Mouse (Mus musculus): ENCODE data around the gene Nostrin. TPM values are rescaled to one million over a fixed set of nuclear protein-coding genes. Genes with fewer than 3 reads are reported as not detected.

Nostrin gene
- polyA plus RNA-seq, 1 experiment from 2014 or later: 31.7 TPM

GRCm38 (mm10) chr2:69158907-69159306, 23.3 kb downstream of the Nostrin start:
- H3K4me1 ChIP-seq (ENCODE audit: control insufficient read depth, insufficient read depth, low read length): no peaks in the 10 kb centered on the region; the same call in 1 of the 2 replicates
- ATAC-seq: peak; percentile 78
- no peak overlapping the region for H3K4me2 ChIP-seq (ENCODE audit: low read depth, low read length)
- no peak overlapping the region for H3K4me3 ChIP-seq (ENCODE audit: low read length)
- no peak overlapping the region for H3K27ac ChIP-seq (ENCODE audit: low read length)
- no peaks in the 10 kb centered on the region for H3K9me3 ChIP-seq (ENCODE audit: control insufficient read depth, low read length)
- no peaks in the 10 kb centered on the region for H3K27me3 ChIP-seq (replicated peaks; ENCODE audit: control insufficient read depth, insufficient read depth, low read length)
- H3K36me3 ChIP-seq (ENCODE audit: control insufficient read depth, insufficient read depth, low read length): no peaks in the 10 kb centered on the region
- H3K9ac ChIP-seq (ENCODE audit: low read depth, low read length): no peak overlapping the region

DNA sequence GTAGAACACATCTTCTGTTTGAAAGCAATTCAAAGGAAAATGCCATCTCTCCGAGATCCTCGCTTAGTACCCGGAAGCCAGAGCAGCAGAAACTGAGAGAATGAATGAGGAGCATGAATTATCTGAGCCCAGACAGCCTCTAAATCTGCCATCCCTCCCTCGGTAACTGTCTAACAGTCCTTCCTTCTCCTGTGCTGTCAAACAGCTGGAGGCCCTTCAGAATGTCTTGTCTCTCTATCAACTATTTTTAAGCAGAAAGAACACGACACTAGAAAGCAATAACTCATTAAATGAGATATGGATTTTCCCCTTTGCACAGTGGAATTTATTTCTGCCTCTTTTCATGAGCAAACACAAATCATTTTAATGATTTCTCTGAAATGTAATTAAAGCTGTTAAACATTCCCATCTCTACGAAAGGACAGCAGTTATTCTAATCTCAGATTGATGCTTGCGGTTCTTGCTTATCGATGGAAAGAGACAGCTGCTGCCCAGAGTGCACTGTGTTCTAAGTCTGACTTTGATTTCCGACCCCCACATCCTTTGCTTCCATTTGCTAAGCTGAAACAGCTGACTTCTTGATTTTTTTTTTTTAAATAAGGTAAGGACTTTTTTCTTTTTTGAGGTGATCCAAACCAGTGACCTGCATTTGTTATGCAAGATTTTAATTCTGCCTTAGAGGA, 34.9 kb downstream of the Nostrin start:
- no peaks in the 10 kb centered on the region for H3K27me3 ChIP-seq (replicated peaks; ENCODE audit: control insufficient read depth, insufficient read depth, low read length)
- WGBS: 43% methylated on average over 9 of the region's 9 CpGs
- no peak overlapping the region for H3K9ac ChIP-seq (ENCODE audit: low read depth, low read length)
- no peaks in the 10 kb centered on the region for H3K4me1 ChIP-seq (ENCODE audit: control insufficient read depth, insufficient read depth, low read length)
- no peak overlapping the region for H3K27ac ChIP-seq (ENCODE audit: low read length)
- H3K4me3 ChIP-seq (ENCODE audit: low read length): no peak overlapping the region
- ATAC-seq: no peak
- H3K9me3 ChIP-seq (ENCODE audit: control insufficient read depth, low read length): no peaks in the 10 kb centered on the region
- no peaks in the 10 kb centered on the region for H3K36me3 ChIP-seq (ENCODE audit: control insufficient read depth, insufficient read depth, low read length)
- no peak overlapping the region for H3K4me2 ChIP-seq (ENCODE audit: low read depth, low read length)

DNA sequence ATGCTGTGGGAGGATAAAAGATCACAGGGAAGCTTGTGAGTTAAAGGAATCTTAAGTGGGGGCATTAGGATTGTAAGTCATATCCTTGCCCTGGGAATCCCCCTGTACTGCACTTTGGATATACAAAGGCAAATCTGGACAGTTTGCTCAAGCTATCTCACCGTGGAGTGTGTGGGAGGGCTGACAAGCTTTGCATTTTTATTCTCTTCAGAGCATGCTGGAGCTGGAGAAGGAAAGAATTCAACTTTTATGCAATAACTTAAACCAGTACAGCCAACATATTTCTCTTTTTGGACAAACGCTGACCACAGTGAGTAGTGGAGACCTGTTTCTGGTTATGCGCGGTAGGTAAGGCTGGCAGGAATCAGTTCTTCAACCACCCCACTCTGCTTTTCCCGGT, 39.7 kb downstream of the Nostrin start:
- Histone ChIP-seq H3K27me3 (replicated peaks; ENCODE audit: control insufficient read depth, insufficient read depth, low read length) (no peaks in the 10 kb centered on the region), H3K4me1 (ENCODE audit: control insufficient read depth, insufficient read depth, low read length) (no peaks in the 10 kb centered on the region), H3K36me3 (ENCODE audit: control insufficient read depth, insufficient read depth, low read length) (no peaks in the 10 kb centered on the region), H3K9ac (ENCODE audit: low read depth, low read length) (no peak overlapping the region), H3K27ac (ENCODE audit: low read length) (no peak overlapping the region), H3K4me3 (ENCODE audit: low read length) (no peak overlapping the region), H3K4me2 (ENCODE audit: low read depth, low read length) (no peak overlapping the region), H3K9me3 (ENCODE audit: control insufficient read depth, low read length) (no peaks in the 10 kb centered on the region)
- ATAC-seq: no peak
- WGBS: 65% methylated on average over 5 of the region's 5 CpGs

DNA sequence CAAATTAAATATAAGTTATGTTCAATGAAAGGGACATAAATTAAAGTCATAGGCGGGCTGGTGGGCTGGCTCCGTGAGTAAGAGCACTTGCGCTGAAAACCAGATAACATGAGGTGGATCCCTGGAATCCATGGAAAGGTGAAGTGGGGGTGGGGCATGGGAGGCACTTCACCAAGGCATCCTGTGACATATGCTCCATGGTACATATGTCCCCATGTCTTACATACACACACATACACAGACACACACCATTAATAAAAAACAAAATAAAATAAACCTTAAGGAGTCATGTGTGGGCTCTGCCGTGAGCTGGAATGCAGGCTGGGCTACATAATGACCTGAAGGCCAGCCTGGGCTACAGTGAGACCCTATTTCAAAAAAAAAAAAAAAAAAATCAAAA, 44.1 kb downstream of the Nostrin start:
- 88% methylated on average over 4 of the region's 4 CpGs for WGBS
- no peaks in the 10 kb centered on the region for H3K4me1 ChIP-seq (ENCODE audit: control insufficient read depth, insufficient read depth, low read length)
- no peaks in the 10 kb centered on the region for H3K27me3 ChIP-seq (replicated peaks; ENCODE audit: control insufficient read depth, insufficient read depth, low read length)
- H3K9ac ChIP-seq (ENCODE audit: low read depth, low read length): no peak overlapping the region
- H3K4me2 ChIP-seq (ENCODE audit: low read depth, low read length): no peak overlapping the region
- H3K27ac ChIP-seq (ENCODE audit: low read length): no peak overlapping the region
- no peak overlapping the region for H3K4me3 ChIP-seq (ENCODE audit: low read length)
- H3K36me3 ChIP-seq (ENCODE audit: control insufficient read depth, insufficient read depth, low read length): no peaks in the 10 kb centered on the region
- no peak for ATAC-seq
- H3K9me3 ChIP-seq (ENCODE audit: control insufficient read depth, low read length): no peaks in the 10 kb centered on the region

DNA sequence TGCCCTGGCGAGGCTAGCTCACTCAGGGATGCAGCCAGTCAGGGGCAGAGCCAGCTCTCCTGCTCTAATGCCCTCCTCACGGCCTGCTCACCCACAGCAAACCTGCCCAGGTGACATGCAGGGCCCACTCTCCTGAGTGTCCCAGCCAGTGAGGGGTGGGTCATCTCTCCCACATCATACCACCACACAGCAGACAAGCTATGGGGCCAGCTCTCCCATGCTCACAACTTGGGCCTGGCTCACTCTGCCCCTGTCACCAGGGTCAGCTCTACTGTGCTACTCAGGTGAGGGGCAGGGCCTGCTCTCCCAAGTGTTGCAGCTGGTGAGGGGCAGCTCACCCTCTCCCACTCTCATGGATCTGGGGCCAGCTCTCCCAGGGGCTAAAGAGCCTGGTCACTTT, 52.4 kb downstream of the Nostrin start:
- H3K27ac ChIP-seq (ENCODE audit: low read length): no peak overlapping the region
- no peaks in the 10 kb centered on the region for H3K4me1 ChIP-seq (ENCODE audit: control insufficient read depth, insufficient read depth, low read length)
- H3K4me3 ChIP-seq (ENCODE audit: low read length): no peak overlapping the region
- no peak for ATAC-seq
- 88% methylated on average over 2 of the region's 2 CpGs for WGBS
- H3K9me3 ChIP-seq (ENCODE audit: control insufficient read depth, low read length): no peaks in the 10 kb centered on the region
- H3K4me2 ChIP-seq (ENCODE audit: low read depth, low read length): no peak overlapping the region
- no peaks in the 10 kb centered on the region for H3K27me3 ChIP-seq (replicated peaks; ENCODE audit: control insufficient read depth, insufficient read depth, low read length)
- H3K36me3 ChIP-seq (ENCODE audit: control insufficient read depth, insufficient read depth, low read length): 0 out of 2 replicates have a peak, but pooled peaks cover under 1% of the 10 kb centered on the region
- no peak overlapping the region for H3K9ac ChIP-seq (ENCODE audit: low read depth, low read length)

- Histone ChIP-seq H3K4me3 (ENCODE audit: low read length) (no peak overlapping the region), H3K9me3 (ENCODE audit: control insufficient read depth, low read length) (no peaks in the 10 kb centered on the region), H3K4me2 (ENCODE audit: low read depth, low read length) (no peak overlapping the region), H3K9ac (ENCODE audit: low read depth, low read length) (no peak overlapping the region), H3K4me1 (ENCODE audit: control insufficient read depth, insufficient read depth, low read length) (no peaks in the 10 kb centered on the region), H3K36me3 (ENCODE audit: control insufficient read depth, insufficient read depth, low read length) (peaks cover 7% of the 10 kb centered on the region; the same call in 1 of the 2 replicates), H3K27ac (ENCODE audit: low read length) (no peak overlapping the region), H3K27me3 (replicated peaks; ENCODE audit: control insufficient read depth, insufficient read depth, low read length) (no peaks in the 10 kb centered on the region)
- 84% methylated on average over 6 of the region's 6 CpGs for WGBS
- ATAC-seq: no peak
These were observed 53.1 kb downstream of the Nostrin start for GRCm38 (mm10) chr2:69188732-69189131.

DNA sequence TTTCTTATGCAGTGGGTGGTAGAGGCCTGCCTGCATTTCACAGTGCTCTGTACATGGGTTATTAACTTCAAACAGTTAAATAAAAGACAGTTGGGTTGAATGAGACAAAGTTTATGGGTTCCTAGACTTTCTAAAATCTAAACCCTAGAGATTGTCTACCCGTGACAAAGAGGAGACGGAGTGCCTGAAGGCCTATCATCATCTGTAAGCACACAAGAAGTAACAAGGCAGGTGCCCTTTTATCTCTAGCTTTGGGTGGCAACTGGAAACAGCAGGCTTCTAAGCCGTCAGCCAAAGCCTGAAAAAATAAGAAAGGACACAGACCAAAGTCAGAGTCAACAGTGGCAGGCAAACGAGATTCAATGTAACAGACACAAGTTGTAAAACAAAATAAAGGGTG, 53.6 kb downstream of the Nostrin start:
- Histone ChIP-seq H3K27ac (ENCODE audit: low read length) (no peak overlapping the region), H3K27me3 (replicated peaks; ENCODE audit: control insufficient read depth, insufficient read depth, low read length) (no peaks in the 10 kb centered on the region), H3K9me3 (ENCODE audit: control insufficient read depth, low read length) (no peaks in the 10 kb centered on the region), H3K36me3 (ENCODE audit: control insufficient read depth, insufficient read depth, low read length) (peaks cover 11% of the 10 kb centered on the region; the same call in 1 of the 2 replicates), H3K4me3 (ENCODE audit: low read length) (no peak overlapping the region), H3K4me1 (ENCODE audit: control insufficient read depth, insufficient read depth, low read length) (no peaks in the 10 kb centered on the region), H3K4me2 (ENCODE audit: low read depth, low read length) (no peak overlapping the region), H3K9ac (ENCODE audit: low read depth, low read length) (no peak overlapping the region)
- no peak for ATAC-seq
- WGBS: 73% methylated on average over 4 of the region's 4 CpGs

- Histone ChIP-seq H3K4me1 (ENCODE audit: control insufficient read depth, insufficient read depth, low read length) (no peaks in the 10 kb centered on the region), H3K27ac (ENCODE audit: low read length) (no peak overlapping the region), H3K4me3 (ENCODE audit: low read length) (no peak overlapping the region), H3K27me3 (replicated peaks; ENCODE audit: control insufficient read depth, insufficient read depth, low read length) (no peaks in the 10 kb centered on the region), H3K9me3 (ENCODE audit: control insufficient read depth, low read length) (no peaks in the 10 kb centered on the region), H3K9ac (ENCODE audit: low read depth, low read length) (no peak overlapping the region), H3K36me3 (ENCODE audit: control insufficient read depth, insufficient read depth, low read length) (peaks cover 11% of the 10 kb centered on the region; the same call in 1 of the 2 replicates), H3K4me2 (ENCODE audit: low read depth, low read length) (no peak overlapping the region)
- ATAC-seq: no peak
- 80% methylated on average over 5 of the region's 5 CpGs for WGBS
These were observed 55.5 kb downstream of the Nostrin start for GRCm38 (mm10) chr2:69191059-69191458.

- peaks cover 15% of the 10 kb centered on the region; the same call in 1 of the 2 replicates for H3K36me3 ChIP-seq (ENCODE audit: control insufficient read depth, insufficient read depth, low read length)
- no peak for ATAC-seq
- no peaks in the 10 kb centered on the region for H3K9me3 ChIP-seq (ENCODE audit: control insufficient read depth, low read length)
- WGBS: 75% methylated on average over 5 of the region's 5 CpGs
- no peak overlapping the region for H3K9ac ChIP-seq (ENCODE audit: low read depth, low read length)
- no peak overlapping the region for H3K4me2 ChIP-seq (ENCODE audit: low read depth, low read length)
- H3K27me3 ChIP-seq (replicated peaks; ENCODE audit: control insufficient read depth, insufficient read depth, low read length): no peaks in the 10 kb centered on the region
- no peak overlapping the region for H3K4me3 ChIP-seq (ENCODE audit: low read length)
- no peak overlapping the region for H3K27ac ChIP-seq (ENCODE audit: low read length)
- H3K4me1 ChIP-seq (ENCODE audit: control insufficient read depth, insufficient read depth, low read length): no peaks in the 10 kb centered on the region
These were observed 58.0 kb downstream of the Nostrin start for GRCm38 (mm10) chr2:69193555-69193954.

- WGBS: 11% methylated on average over 6 of the region's 6 CpGs
- peaks cover 10% of the 10 kb centered on the region for H3K4me1 ChIP-seq (ENCODE audit: control insufficient read depth, insufficient read depth, low read length)
- H3K9me3 ChIP-seq (ENCODE audit: control insufficient read depth, low read length): no peaks in the 10 kb centered on the region
- no peak for ATAC-seq
- peak overlapping the region; percentile 88 for H3K9ac ChIP-seq (ENCODE audit: low read depth, low read length)
- H3K4me2 ChIP-seq (ENCODE audit: low read depth, low read length): peak overlapping the region; percentile 66
- H3K36me3 ChIP-seq (ENCODE audit: control insufficient read depth, insufficient read depth, low read length): 0 out of 2 replicates have a peak, but pooled peaks cover 10% of the 10 kb centered on the region
- peak overlapping the region; percentile 84; the same call in 1 of the 2 replicates for H3K27ac ChIP-seq (ENCODE audit: low read length)
- peak overlapping the region; percentile 98 for H3K4me3 ChIP-seq (ENCODE audit: low read length)
- H3K27me3 ChIP-seq (replicated peaks; ENCODE audit: control insufficient read depth, insufficient read depth, low read length): no peaks in the 10 kb centered on the region
These were observed 69.6 kb downstream of the Nostrin start for GRCm38 (mm10) chr2:69205185-69205584.
